Mouse (Mus musculus) myocyte (in vitro differentiated cells): ENCODE data around the gene Trip12.

ENCODE experiments used
- CEBPB ChIP-seq: IDR thresholded peaks from 2 replicates; pipeline ENCODE4 v1.6.1; 2011; ENCODE audit warnings: mild to moderate bottlenecking, moderate library complexity; ENCODE audit not compliant: poor library complexity, insufficient read depth, severe bottlenecking
- TCF12 ChIP-seq: IDR thresholded peaks from one replicate; pipeline ENCODE4 v1.6.1; 2011; ENCODE audit warnings: mild to moderate bottlenecking, control low read depth; ENCODE audit not compliant: poor library complexity, insufficient read depth, severe bottlenecking

GRCm38 (mm10) chr1:84882937-84883336 lies 42.6 kb upstream of the Trip12 start:
- TF ChIP-seq CEBPB (no peak), TCF12 (no peak)
